ENCODE assay signal across 16 mouse cellular contexts in the genomic region with DNA sequence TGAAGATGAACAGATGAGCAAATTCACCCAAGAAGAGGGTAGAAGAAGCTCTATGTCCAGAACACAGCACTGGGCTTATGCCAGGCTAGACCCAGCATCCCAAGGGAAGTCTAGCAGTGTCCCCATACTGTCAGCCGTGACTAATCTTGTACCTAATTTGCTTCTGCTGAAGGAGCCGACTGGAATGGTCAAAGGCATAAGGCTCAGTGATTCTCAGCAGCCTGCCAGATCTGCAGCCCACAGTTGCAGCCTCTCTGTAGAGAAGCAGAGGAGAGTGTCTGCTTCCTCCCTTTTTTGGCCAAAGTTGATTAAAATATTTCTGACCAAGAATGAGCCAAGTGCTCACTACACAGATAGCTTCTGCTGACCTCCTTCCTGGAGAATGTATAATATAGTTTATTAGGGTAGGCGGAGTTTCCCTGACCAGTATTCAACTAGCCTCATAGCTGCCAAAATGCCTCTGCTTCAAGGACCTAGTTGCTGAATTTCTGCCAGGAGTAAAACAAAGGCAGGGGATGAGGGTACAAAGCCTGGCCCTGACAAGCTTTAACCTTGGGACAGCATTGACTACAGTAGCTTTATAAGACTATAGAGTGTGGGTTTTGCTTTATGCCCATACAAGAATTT.
A peak's percentile ranks its signal among the peaks of the same experiment; 100 is the strongest.
DNase-seq lines count a peak whose midpoint lies in the region; ATAC-seq and TF ChIP-seq lines count a peak whose summit lies in the region.
"Had no signal": no experiment of that assay in that cellular context is flagged by ENCODE, and none has a peak within 500 bp of the region (broad histone marks: within the 10 kb centered on the region; RNA-seq: fewer than 3 reads in every experiment).

No protein-coding gene starts in this region.

- no peak for TF ChIP-seq EP300 in heart, adult 2 months (IDR thresholded peaks at IDR 0.05; ENCODE audit: insufficient read depth, low read depth, low read length)

- 72% methylated on average over 3 of the region's 3 CpGs for WGBS in heart, embryonic 10.5 days
- WGBS in heart, adult 2 months = 20% methylated on average over 3 of the region's 3 CpGs
- 53% methylated on average over 3 of the region's 3 CpGs for WGBS in kidney, embryonic 14.5 days
- WGBS in kidney, embryonic 16.5 days = 56% methylated on average over 3 of the region's 3 CpGs

- DNase-seq in heart, embryonic 10.5 days (ENCODE audit: low spot score) = no peak
- no peak for DNase-seq in heart, adult 2 months
- no peak for DNase-seq in kidney, postnatal 36 days
- DNase-seq in urinary bladder, adult 2 months (ENCODE audit: low spot score) = no peak
- DNase-seq: cerebellum, adult 2 months; right cerebral cortex, adult 18-20 months had no signal

- 0 out of 2 replicates have a peak, but pooled peaks have one; percentile 49 for ATAC-seq in kidney, embryonic 14.5 days (ENCODE audit: low FRiP score, low TSS enrichment)
- ATAC-seq in kidney, embryonic 16.5 days (ENCODE audit: low FRiP score, low TSS enrichment) = peak; percentile 69
- no peak for ATAC-seq in cerebellum, adult (ENCODE audit: insufficient number of reproducible peaks, low FRiP score, low TSS enrichment)
- ATAC-seq: Patski had no signal

- no peak for TF ChIP-seq CTCF in heart, adult 2 months (IDR thresholded peaks at IDR 0.05)
- TF ChIP-seq CTCF in embryonic fibroblast, embryonic 13.5 days (IDR thresholded peaks at IDR 0.05; ENCODE audit: borderline replicate concordance, insufficient read depth, low read length) = no peak

- no peak overlapping the region for H3K4me2 ChIP-seq in kidney, embryonic 14.5 days (replicated peaks; ENCODE audit: low read depth, low read length)
- H3K4me2 ChIP-seq in kidney, embryonic 16.5 days (replicated peaks; ENCODE audit: low read depth, low read length) = no peak overlapping the region
- H3K4me2 ChIP-seq: hindbrain, embryonic 13.5 days; liver, embryonic 11.5 days; neural tube, embryonic 15.5 days had no signal

- peaks cover 26% of the 10 kb centered on the region for H3K4me1 ChIP-seq in heart, embryonic 10.5 days
- H3K4me1 ChIP-seq in heart, adult 2 months (ENCODE audit: control insufficient read depth, insufficient read depth, low read length) = no peaks in the 10 kb centered on the region
- H3K4me1 ChIP-seq in kidney, embryonic 14.5 days (ENCODE audit: control insufficient read depth, insufficient read depth, low read length) = no peaks in the 10 kb centered on the region
- H3K4me1 ChIP-seq in embryonic fibroblast, embryonic 13.5 days (ENCODE audit: control insufficient read depth, insufficient read depth, low read length) = peaks cover 9% of the 10 kb centered on the region
- no peaks in the 10 kb centered on the region for H3K4me1 ChIP-seq in kidney, embryonic 16.5 days (ENCODE audit: insufficient read depth, low read length)
- H3K4me1 ChIP-seq: hindbrain, embryonic 13.5 days; megakaryocyte, embryonic 14.5 days; neural tube, embryonic 15.5 days had no signal

- H3K4me3 ChIP-seq in heart, embryonic 10.5 days = no peak overlapping the region
- H3K4me3 ChIP-seq in heart, adult 2 months = no peak overlapping the region
- H3K4me3 ChIP-seq in kidney, embryonic 14.5 days (ENCODE audit: low read length) = no peak overlapping the region
- H3K4me3 ChIP-seq in embryonic fibroblast, embryonic 13.5 days (ENCODE audit: insufficient read depth, low read length) = no peak overlapping the region
- no peak overlapping the region for H3K4me3 ChIP-seq in kidney, embryonic 16.5 days (ENCODE audit: low read length)
- H3K4me3 ChIP-seq: hindbrain, embryonic 13.5 days; megakaryocyte, embryonic 14.5 days; neural tube, embryonic 15.5 days had no signal

- no peaks in the 10 kb centered on the region for H3K27me3 ChIP-seq in heart, embryonic 10.5 days (ENCODE audit: insufficient read depth, poor library complexity, severe bottlenecking)
- H3K27me3 ChIP-seq in heart, adult 2 months (ENCODE audit: control insufficient read depth, insufficient read depth, low read length) = no peaks in the 10 kb centered on the region
- H3K27me3 ChIP-seq in kidney, embryonic 14.5 days (ENCODE audit: control insufficient read depth, insufficient read depth, low read length) = no peaks in the 10 kb centered on the region
- H3K27me3 ChIP-seq in kidney, embryonic 16.5 days (ENCODE audit: insufficient read depth, low read length) = no peaks in the 10 kb centered on the region
- H3K27me3 ChIP-seq: CH12.LX; hindbrain, embryonic 13.5 days; megakaryocyte, embryonic 14.5 days; neural tube, embryonic 15.5 days; Patski had no signal

- H3K9ac ChIP-seq in heart, adult 2 months (ENCODE audit: low read depth, low read length) = no peak overlapping the region
- no peak overlapping the region for H3K9ac ChIP-seq in kidney, embryonic 14.5 days (ENCODE audit: low read depth, low read length)
- no peak overlapping the region for H3K9ac ChIP-seq in kidney, embryonic 16.5 days (replicated peaks; ENCODE audit: low read length)
- H3K9ac ChIP-seq: hindbrain, embryonic 13.5 days; neural tube, embryonic 15.5 days had no signal

- no peaks in the 10 kb centered on the region for H3K36me3 ChIP-seq in heart, embryonic 10.5 days
- H3K36me3 ChIP-seq in heart, adult 2 months (ENCODE audit: control insufficient read depth, insufficient read depth, low read length) = no peaks in the 10 kb centered on the region
- no peaks in the 10 kb centered on the region for H3K36me3 ChIP-seq in kidney, embryonic 14.5 days (ENCODE audit: control insufficient read depth, insufficient read depth, low read length)
- no peaks in the 10 kb centered on the region for H3K36me3 ChIP-seq in kidney, embryonic 16.5 days (ENCODE audit: insufficient read depth, low read length)
- H3K36me3 ChIP-seq: hindbrain, embryonic 13.5 days; neural tube, embryonic 15.5 days had no signal

- no peak for TF ChIP-seq POLR2A in heart, adult 2 months (IDR thresholded peaks at IDR 0.05; ENCODE audit: insufficient read depth, low read depth, low read length)
- TF ChIP-seq POLR2A in embryonic fibroblast, embryonic 13.5 days (IDR thresholded peaks at IDR 0.05; ENCODE audit: low read depth, low read length) = no peak

- H3K79me2 ChIP-seq in heart, adult 2 months (replicated peaks; ENCODE audit: control insufficient read depth, insufficient read depth, low read length) = no peaks in the 10 kb centered on the region

- peak overlapping the region; percentile 22; the same call in 1 of the 2 replicates for H3K27ac ChIP-seq in heart, embryonic 10.5 days
- no peak overlapping the region for H3K27ac ChIP-seq in heart, adult 2 months
- H3K27ac ChIP-seq in kidney, embryonic 14.5 days (ENCODE audit: low read depth, low read length) = no peak overlapping the region; the same call in 1 of the 2 replicates
- peak overlapping the region; percentile 50; the same call in 1 of the 2 replicates for H3K27ac ChIP-seq in embryonic fibroblast, embryonic 13.5 days (ENCODE audit: insufficient read depth, low read length)
- H3K27ac ChIP-seq in kidney, embryonic 16.5 days (ENCODE audit: low read length) = peak overlapping the region; percentile 59; the same call in 1 of the 2 replicates
- H3K27ac ChIP-seq: hindbrain, embryonic 13.5 days; neural tube, embryonic 15.5 days had no signal

- intact Hi-C loops in heart, adult 2 months (cut with DNase I) = no loop called here

- no peaks in the 10 kb centered on the region for H3K9me3 ChIP-seq in heart, embryonic 10.5 days
- H3K9me3 ChIP-seq in kidney, embryonic 14.5 days (ENCODE audit: control insufficient read depth, low read length) = no peaks in the 10 kb centered on the region
- no peaks in the 10 kb centered on the region for H3K9me3 ChIP-seq in kidney, embryonic 16.5 days (ENCODE audit: low read length)
- H3K9me3 ChIP-seq: hindbrain, embryonic 13.5 days; neural tube, embryonic 15.5 days had no signal

Comparison
In these comparisons a context has a peak if more than half of its experiments do, and no peak if none do; other contexts are left out.
1. H3K27ac ChIP-seq: peak in heart, embryonic 10.5 days (single experiment), embryonic fibroblast, embryonic 13.5 days (single experiment) and kidney, embryonic 16.5 days (single experiment); none in heart, adult 2 months (single experiment) and kidney, embryonic 14.5 days (single experiment).